Mouse (Mus musculus) frontal cortex, postnatal 14 days (tissue): Measurements from ENCODE around the gene Timm50.
A peak's percentile ranks its signal among the peaks of the same experiment; 100 is the strongest.

Experiments
- DNase-seq, 2 experiments: peaks; one replicate each; pipeline ENCODE4 v3.0.0; 2022; ENCODE audit warnings: low spot score in 2 of 2

Timm50 gene

DNA sequence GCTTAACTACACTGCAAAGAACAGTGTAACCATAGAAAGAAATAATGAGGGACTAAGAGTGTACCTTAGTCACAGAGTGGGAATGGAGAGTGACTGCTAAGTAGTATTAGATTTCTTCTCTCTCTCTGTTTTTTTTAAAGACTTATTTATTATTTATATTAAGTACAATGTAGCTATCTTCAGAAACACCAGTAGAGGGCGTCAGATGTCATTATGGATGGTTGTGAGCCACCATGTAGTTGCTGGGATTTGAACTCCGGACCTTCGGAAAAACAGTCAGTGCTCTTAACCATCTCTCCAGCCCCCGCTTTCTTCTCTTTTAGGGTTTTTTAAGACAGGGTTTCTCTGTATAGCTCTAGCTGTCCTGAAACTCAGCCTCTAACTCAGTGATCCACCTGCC lies 14.6 kb upstream of the Timm50 start:
- DNase-seq = no peak

- no peak for DNase-seq
These were observed 13.4 kb upstream of the Timm50 start for GRCm38 (mm10) chr7:28325293-28325692.

GRCm38 (mm10) chr7:28321974-28322720 lies 10.3 kb upstream of the Timm50 start:
- DNase-seq = no peak

DNA sequence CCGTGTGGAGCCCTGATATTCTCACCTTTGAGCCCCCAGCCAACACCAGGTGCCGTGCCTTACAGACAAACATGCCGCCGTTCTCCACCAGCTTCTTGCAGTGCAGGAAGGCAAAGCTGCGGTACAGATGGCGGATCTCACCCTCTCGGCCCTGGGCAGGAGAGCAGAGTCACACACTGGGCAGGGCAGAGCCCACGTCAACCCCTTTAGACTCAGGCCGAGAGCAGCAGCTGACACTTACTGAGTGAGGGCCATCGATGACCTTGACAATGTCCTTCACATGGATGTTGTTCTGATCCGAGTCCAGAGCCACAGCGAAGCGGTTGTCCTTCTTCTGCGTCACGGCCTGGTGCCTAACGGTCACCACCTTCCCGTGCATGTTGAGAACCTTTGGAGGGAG lies 6.8 kb upstream of the Timm50 start:
- no peak for DNase-seq

DNA sequence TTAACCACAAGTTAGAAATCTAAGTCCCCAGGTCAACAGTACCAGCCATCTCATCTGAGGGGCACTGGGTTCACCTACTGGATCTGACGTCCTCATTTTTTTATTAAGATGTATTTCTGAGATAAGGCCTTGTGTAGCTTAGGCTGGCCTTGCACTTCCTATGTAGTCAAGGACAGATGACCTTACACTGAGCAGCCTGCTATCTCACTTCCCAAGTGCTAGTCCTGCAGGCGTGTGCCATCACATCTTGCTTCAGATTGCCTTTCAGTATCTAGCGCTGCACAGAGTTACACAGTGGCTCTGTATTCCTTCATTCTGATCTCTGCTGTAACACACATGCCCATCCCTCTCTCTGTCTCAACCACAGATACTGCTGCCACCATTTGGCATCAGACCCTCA lies 6.2 kb upstream of the Timm50 start:
- no peak for DNase-seq

GRCm38 (mm10) chr7:28311151-28311925 lies 534 bp downstream of the Timm50 start:
- DNase-seq = no peak

- DNase-seq = no peak
These were observed 2.1 kb downstream of the Timm50 start for GRCm38 (mm10) chr7:28309737-28310136.

GRCm38 (mm10) chr7:28306216-28306615 lies 5.7 kb downstream of the Timm50 start:
- DNase-seq = no peak

DNA sequence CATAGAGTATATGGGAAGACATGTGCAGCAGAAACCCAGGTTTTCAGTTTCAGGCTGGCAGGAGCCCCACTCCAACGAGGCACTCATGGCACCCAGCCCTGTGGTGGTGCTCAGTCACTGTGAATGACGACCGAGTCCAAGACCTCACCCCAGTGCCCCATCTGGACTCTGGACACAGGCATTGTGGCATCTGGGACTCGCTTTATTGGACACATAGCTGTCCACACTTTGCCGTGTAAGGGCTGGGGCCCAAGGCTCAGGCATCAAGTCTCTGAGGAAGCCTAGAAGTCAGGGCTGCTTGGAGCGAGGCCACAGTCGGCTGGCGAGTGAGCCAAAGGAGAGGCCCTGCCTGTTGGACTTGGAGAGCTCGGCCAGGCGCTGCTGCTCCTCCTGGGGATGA lies 6.2 kb downstream of the Timm50 start:
- DNase-seq = no peak

- peak in 1 of 2 experiments; percentile 50 for DNase-seq
These were observed 10.0 kb downstream of the Timm50 start, which contains the start of gene Dll3 for GRCm38 (mm10) chr7:28301616-28302433. Gene Dll3 (minus strand): TSS chr7:28302238.

GRCm38 (mm10) chr7:28298837-28299625 lies 12.8 kb downstream of the Timm50 start:
- no peak for DNase-seq

DNA sequence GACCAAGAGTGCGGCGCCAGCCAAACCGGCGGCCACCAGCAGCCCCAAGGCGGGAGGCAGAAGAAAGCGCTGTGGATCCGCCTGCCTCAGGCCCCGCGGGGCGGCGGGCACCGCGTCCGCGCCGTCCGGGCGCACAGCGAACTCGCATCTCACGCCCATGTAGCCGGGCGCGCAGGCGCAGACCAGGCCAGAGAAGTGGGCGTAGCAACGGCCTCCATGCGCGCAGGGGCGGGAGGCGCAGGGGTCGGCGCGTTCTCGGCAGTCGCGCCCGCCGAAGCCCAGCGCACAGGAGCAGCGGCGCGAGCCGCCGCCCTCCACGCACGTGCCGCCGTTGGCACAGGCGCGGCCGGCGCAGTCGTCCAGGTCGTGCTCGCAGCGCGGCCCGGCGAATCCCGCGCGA lies 17.4 kb downstream of the Timm50 start:
- peak; percentile 53 to 56 for DNase-seq

DNA sequence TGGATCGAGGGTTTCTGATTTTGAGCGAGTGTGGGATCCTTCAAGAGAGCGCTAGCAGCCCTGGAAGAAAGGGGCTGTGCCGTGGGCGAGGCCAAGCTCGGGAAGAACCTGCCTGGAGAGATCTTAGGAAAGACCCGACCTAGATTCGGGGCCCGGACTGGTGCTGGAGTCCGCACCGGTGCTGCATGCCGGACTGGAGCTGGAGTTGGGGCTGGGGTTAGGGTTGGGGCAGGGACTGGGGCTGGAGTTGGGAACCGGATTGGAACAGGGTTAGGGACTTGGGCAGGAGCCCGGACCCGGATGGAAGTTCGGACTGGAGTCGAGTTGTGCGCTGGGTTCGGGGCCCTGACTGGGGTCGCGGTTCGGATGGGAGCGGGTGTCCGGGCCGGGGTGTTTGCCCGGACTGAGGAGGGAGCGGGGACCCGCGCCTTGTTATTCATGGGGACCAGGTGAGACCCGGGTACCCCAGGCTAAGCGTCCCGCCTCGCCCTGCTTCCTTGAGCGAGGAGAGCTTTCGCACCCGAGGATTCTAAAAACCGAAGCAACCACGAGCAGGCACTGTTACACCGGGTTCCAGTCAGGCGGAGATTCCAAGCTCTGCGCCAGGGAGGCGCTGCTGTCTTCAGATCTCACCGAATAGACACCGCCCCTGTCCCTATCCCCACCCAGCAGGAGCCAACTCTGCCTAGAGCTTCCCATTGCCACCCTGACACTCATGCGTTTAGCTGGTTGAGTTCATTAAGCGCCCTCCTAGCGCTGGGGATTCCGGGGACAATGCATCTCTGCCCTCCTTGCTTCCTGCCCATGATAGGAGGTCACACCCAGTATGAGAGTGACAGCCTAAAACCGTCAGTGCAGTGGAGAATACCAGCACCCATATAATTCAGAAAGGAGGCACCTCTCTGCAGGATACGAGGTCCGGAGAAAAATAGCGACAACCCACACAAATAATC lies 21.0 kb downstream of the Timm50 start, which contains the start of gene Selenov:
Gene Selenov, minus strand, starts transcription at position 549 of the 953 bp plus-strand sequence.
- peak in 1 of 2 experiments; percentile 36 for DNase-seq

DNA sequence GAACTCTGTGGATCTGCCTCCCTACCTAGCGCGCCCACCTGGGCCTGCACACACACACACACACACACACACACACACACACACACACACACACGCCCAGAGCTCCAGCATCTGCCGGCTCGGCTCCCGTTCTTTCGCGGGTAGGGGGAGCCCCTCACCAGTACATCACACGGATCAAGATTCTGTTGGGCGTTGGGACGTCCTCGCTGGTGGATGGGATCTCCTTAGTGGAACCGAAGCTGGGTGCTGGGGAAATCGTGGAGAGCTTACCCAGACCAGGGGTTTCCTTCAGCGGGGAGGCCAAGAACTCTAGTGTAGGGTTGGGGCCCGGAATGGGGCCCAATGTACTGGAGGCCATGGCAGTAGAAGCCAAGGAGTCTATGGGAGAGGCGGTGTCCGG lies 21.7 kb downstream of the Timm50 start:
- DNase-seq = no peak

- DNase-seq = no peak
These were observed 31.2 kb downstream of the Timm50 start for GRCm38 (mm10) chr7:28280630-28281029.

DNA sequence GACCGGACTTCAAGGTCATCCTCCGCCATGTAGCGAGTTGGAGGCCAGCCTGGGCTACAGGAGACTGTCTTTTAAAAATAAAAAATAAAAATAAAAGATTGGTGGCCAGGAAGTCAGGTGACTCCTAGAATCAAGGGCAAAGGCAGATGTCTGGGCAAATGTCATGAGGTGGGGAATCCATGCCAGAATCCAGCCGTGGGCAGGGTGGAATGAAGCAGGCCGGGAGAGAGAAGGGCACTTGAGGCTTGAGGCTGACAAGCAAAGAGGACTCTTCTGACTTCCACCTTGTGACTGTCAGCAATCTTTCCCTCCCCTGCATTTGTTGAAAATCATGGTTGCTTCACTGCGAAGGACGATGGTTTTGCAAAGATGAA lies 33.6 kb downstream of the Timm50 start:
- no peak for DNase-seq

- DNase-seq = peak; percentile 89 to 95
These were observed 34.1 kb downstream of the Timm50 start, which contains the start of gene Eid2b for GRCm38 (mm10) chr7:28277615-28278278. Gene Eid2b (plus strand): TSS chr7:28277739.

DNA sequence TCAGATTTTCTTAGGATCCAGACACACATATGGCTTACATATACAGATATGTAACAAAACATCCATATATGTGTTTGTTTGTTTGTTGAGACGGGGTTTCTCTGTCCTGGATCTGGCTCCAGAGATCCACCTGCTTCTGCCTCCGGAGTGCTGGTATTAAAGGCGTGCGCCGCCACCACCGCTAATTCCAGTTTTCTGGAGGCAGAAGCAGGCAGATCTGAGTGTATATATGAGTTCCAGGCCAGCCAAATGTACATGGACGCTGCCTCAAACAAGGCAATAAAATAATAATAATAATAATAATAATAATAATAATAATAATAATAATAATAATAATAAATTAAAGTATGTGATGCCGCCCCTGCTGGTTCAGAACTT lies 34.6 kb downstream of the Timm50 start:
- no peak for DNase-seq

DNA sequence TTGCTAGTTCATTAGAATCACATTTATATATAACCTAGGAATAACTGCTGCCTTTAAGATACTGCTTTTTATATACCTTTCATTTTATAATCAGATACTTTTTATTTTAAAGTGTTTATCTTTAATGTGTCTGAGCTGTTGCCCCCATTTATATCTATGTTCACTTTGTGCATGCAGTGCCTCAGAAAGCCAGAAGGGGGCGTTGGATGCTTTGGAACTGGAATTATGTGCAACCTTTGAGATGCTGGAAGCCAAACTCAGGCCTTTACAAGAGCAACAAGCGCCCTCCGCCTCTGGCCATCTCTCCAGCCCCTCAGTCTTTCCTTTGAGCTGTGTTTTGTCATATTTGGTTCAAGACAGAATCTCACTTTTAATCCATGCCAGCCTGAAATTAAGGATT lies 40.1 kb downstream of the Timm50 start:
- no peak for DNase-seq

DNA sequence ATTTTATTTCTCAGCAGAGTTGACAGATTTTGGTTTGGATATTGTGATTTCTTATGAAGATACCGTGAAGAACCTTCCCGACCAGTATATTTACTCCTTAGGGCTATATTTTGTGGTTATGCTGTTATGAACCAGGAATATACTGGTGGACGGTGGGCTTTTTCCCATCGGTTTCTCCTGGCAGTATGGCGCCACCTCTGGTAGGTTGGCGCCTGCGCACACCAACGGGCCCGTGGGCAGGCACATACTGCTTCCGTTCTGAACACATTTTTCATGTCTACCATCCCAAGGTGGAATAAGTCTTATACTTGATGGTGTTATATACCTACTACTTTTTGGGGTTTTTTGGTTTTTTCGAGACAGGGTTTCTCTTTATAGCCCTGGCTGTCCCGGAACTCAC lies 42.5 kb downstream of the Timm50 start:
- no peak for DNase-seq
